Mouse (Mus musculus) left cerebral cortex, postnatal 4 days (tissue): ENCODE data around the gene Prcc. TPM values are rescaled to one million over a fixed set of nuclear protein-coding genes. Genes with fewer than 3 reads are reported as not detected.

Source experiments
- total RNA-seq, 2 experiments: library from RNA; stranded (reverse); gene quantifications; 2 replicates each; pipeline ENCODE4 v1.2.3; 2021

Prcc gene
- total RNA-seq, 2 experiments from 2014 or later, result 72.8 to 73.3 TPM

Other genes starting within 250 kb of the Prcc start
- 1 to 10 TPM in 1 of 2 experiments, under 1 TPM in 1; 0.46 to 1.4 TPM for gene Lrrc71, start 137.0 kb downstream of the Prcc start, total RNA-seq
- under 1 TPM; 0.38 to 0.93 TPM for gene Ntrk1, start 90.4 kb downstream of the Prcc start, total RNA-seq
- gene Insrr, start 88.7 kb downstream of the Prcc start, total RNA-seq, result 1 to 10 TPM in 1 of 2 experiments, under 1 TPM in 1; 0.70 to 1.9 TPM
- 10 to 100 TPM in 1 of 2 experiments, 1 to 10 TPM in 1; 8.0 to 11.5 TPM for gene Pear1, start 61.3 kb downstream of the Prcc start, total RNA-seq
- not detected for gene Sh2d2a, start 38.9 kb downstream of the Prcc start, total RNA-seq
- 100 to 1,000 TPM; 131 to 136 TPM for gene Hdgf, start 20.7 kb upstream of the Prcc start, total RNA-seq
- 10 to 100 TPM; 43.6 to 49.0 TPM for gene Mrpl24, start 33.9 kb upstream of the Prcc start, total RNA-seq
- gene Isg20l2, start 44.7 kb upstream of the Prcc start, total RNA-seq, result 10 to 100 TPM; 23.4 to 24.9 TPM
- gene Rrnad1, start 45.1 kb upstream of the Prcc start, total RNA-seq, result 10 to 100 TPM; 17.1 to 17.8 TPM
- 1 to 10 TPM; 6.9 to 8.2 TPM for gene Crabp2, start 63.1 kb upstream of the Prcc start, total RNA-seq
- gene Nes, start 85.5 kb upstream of the Prcc start, total RNA-seq, result 10 to 100 TPM; 25.8 to 25.9 TPM
- gene Bcan, start 114.6 kb upstream of the Prcc start, total RNA-seq, result 100 to 1,000 TPM; 183 to 192 TPM
- under 1 TPM; 0.40 to 0.46 TPM for gene Hapln2, start 142.0 kb upstream of the Prcc start, total RNA-seq
- 10 to 100 TPM; 26.5 to 30.6 TPM for gene Gpatch4, start 157.5 kb upstream of the Prcc start, total RNA-seq
- gene Naxe, start 172.9 kb upstream of the Prcc start, total RNA-seq, result 10 to 100 TPM; 59.0 to 66.1 TPM
- gene Ttc24, start 192.7 kb upstream of the Prcc start, total RNA-seq, result not detected
- gene Iqgap3, start 196.4 kb upstream of the Prcc start, total RNA-seq, result 1 to 10 TPM; 3.5 to 3.9 TPM